Mouse (Mus musculus) layer of hippocampus, adult 11-12 months (tissue): ENCODE results near the gene Mboat1.
A peak's percentile ranks its signal among the peaks of the same experiment; 100 is the strongest.

ENCODE experiments used
- DNase-seq: peaks from one replicate; pipeline ENCODE4 v3.0.0; 2022; ENCODE audit warnings: low spot score

The Mboat1 gene

GRCm38 (mm10) chr13:30250341-30250905 is 114.1 kb downstream of the Mboat1 start:
- DNase-seq, result no peak

- no peak for DNase-seq
Measured at GRCm38 (mm10) chr13:30251431-30251830, 115.1 kb downstream of the Mboat1 start.

- DNase-seq, result no peak
Measured at GRCm38 (mm10) chr13:30252692-30253091, 116.4 kb downstream of the Mboat1 start.

- DNase-seq, result peak; percentile 38
Measured at GRCm38 (mm10) chr13:30253636-30254264, 117.5 kb downstream of the Mboat1 start.

GRCm38 (mm10) chr13:30254421-30254820 is 118.1 kb downstream of the Mboat1 start:
- DNase-seq, result no peak

- no peak for DNase-seq
Measured at GRCm38 (mm10) chr13:30258802-30259201, 122.5 kb downstream of the Mboat1 start.

GRCm38 (mm10) chr13:30259326-30259725 is 123.0 kb downstream of the Mboat1 start:
- DNase-seq, result no peak

GRCm38 (mm10) chr13:30259912-30260560 is 123.7 kb downstream of the Mboat1 start:
- peak; percentile 83 for DNase-seq

GRCm38 (mm10) chr13:30263681-30264080 is 127.4 kb downstream of the Mboat1 start:
- no peak for DNase-seq

- DNase-seq, result no peak
Measured at GRCm38 (mm10) chr13:30264303-30264702, 128.0 kb downstream of the Mboat1 start.

GRCm38 (mm10) chr13:30264765-30265164 is 128.5 kb downstream of the Mboat1 start:
- DNase-seq, result no peak

GRCm38 (mm10) chr13:30266036-30266435 is 129.7 kb downstream of the Mboat1 start:
- no peak for DNase-seq

GRCm38 (mm10) chr13:30272040-30272686 is 135.9 kb downstream of the Mboat1 start:
- no peak for DNase-seq
